Mouse (Mus musculus) erythroblast, embryonic 14.5 days (primary cell): Measurements from ENCODE around the gene Abcg2. TPM values are rescaled to one million over a fixed set of nuclear protein-coding genes. Genes with fewer than 3 reads are reported as not detected.

ENCODE experiments used
- H3K27me3 ChIP-seq: 2 replicates; pipeline ENCODE4 v1.6.1; 2012; ENCODE audit warnings: inconsistent platforms; ENCODE audit not compliant: control insufficient read depth
- H3K36me3 ChIP-seq: 2 replicates; pipeline ENCODE4 v1.6.1; 2012; ENCODE audit warnings: mild to moderate bottlenecking, inconsistent platforms; ENCODE audit not compliant: control insufficient read depth
- H3K4me1 ChIP-seq: 2 replicates; pipeline ENCODE4 v1.6.1; 2012; ENCODE audit warnings: inconsistent platforms; ENCODE audit not compliant: control insufficient read depth
- H3K4me3 ChIP-seq: replicated peaks from 2 replicates; pipeline ENCODE3; 2012; ENCODE audit warnings: moderate library complexity, mild to moderate bottlenecking, inconsistent platforms
- H3K9me3 ChIP-seq: 2 replicates; pipeline ENCODE4 v1.6.1; 2012; ENCODE audit warnings: low read length, inconsistent platforms, mixed read lengths; ENCODE audit not compliant: control insufficient read depth
- GATA1 ChIP-seq: IDR thresholded peaks from 2 replicates; pipeline ENCODE4 v1.6.1; 2012; ENCODE audit warnings: low read length, inconsistent platforms, mixed read lengths
- TAL1 ChIP-seq: IDR thresholded peaks from 3 replicates; pipeline ENCODE4 v1.6.1; 2012; ENCODE audit warnings: low read length, inconsistent platforms, mixed read lengths
- polyA plus RNA-seq: library from polyadenylated mRNA; stranded (reverse); fragments of >175 nt; gene quantifications from 2 replicates; pipeline ENCODE4 v1.2.3, GENCODE M21; 2012

The Abcg2 gene
- polyA plus RNA-seq, 1 experiment, result 6.8 TPM

DNA sequence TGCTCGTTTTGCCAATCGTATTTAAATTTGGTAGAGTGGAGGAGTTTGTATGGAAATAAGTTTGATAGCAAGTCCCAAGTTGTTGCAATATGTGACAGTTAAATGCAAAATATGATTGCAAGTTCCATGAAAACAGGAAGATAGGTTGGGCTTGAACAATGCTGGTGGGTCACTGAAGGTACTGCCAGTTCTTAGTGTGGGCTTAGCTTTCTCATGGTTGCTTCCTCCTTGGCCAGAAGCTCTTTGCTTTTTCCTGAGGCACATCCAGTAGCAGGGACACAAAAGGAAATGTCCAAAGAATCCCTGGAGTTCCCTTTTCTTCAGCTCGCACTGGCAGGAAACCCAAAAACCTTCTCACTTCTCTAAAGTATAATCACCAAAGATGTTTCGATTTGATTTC lies 22.3 kb downstream of the Abcg2 start:
- Histone ChIP-seq H3K27me3 (no peaks in the 10 kb centered on the region), H3K9me3 (0 out of 2 replicates have a peak, but pooled peaks cover 2% of the 10 kb centered on the region), H3K4me3 (no peak overlapping the region), H3K4me1 (peaks cover 21% of the 10 kb centered on the region), H3K36me3 (no peaks in the 10 kb centered on the region)
- TF ChIP-seq GATA1, result no peak
- no peak for TF ChIP-seq TAL1

DNA sequence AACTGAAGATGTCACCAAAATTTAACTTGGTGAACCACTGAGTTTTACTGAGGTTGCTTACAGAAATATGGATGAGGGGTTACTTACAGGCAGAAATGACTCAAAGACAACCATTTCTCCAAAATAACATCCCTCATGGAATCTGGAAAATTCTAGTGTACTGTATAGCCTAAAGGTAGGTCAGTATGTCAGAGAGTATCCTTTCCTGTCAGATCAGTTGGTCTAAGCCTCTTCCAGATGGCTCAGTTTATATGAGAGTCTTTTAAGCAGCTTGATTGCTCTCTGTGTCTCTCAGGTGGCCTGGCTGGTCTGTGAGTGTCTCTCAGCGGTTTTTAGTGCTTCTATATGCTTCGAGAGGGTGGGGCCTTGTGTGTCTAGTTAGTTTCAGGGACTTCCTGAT lies 24.1 kb downstream of the Abcg2 start:
- TF ChIP-seq TAL1 (no peak), GATA1 (no peak)
- Histone ChIP-seq H3K9me3 (0 out of 2 replicates have a peak, but pooled peaks cover 2% of the 10 kb centered on the region), H3K27me3 (no peaks in the 10 kb centered on the region), H3K4me3 (no peak overlapping the region), H3K4me1 (peaks cover 21% of the 10 kb centered on the region), H3K36me3 (no peaks in the 10 kb centered on the region)

DNA sequence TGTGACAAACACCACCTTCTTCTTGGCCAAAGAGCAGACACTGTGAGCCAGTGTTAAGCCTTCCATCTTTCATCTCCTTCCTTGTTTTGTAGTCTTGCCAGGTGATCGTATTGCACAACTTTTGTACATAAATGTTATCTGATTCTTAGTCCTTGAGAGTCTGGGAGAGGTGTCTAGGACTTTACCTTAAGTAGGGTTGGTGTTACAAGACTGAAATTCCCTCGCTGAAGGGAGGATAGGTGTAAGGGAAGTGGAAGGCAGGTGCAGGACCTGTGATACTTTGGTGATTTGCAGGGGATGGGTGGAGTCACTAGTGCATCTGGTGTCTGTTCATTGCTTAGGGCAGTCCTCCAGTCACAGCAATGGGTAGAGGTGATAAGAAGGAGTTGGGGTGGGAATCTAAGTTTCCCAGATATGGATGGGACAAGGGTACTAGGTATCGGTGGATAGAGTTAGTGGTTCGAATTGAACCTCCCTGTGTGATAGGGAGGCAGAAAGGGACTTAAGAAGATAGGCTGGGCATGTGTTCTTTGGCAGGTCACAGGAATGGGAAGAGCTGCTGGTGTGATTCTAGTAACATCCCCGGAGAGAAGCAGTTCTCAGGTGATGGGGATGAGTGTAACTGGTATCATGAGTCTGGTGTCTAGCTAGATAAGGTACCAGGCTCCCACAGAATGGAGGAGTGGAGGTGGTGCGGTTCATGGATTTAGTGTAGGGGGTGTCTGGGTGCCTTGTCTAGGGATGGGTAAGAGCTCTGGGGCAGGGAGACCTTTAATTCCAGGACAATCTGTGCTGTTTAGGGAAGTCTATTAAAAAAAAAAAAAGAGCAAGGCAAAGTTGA lies 25.8 kb downstream of the Abcg2 start:
- H3K9me3 ChIP-seq, result 0 out of 2 replicates have a peak, but pooled peaks cover 2% of the 10 kb centered on the region
- no peaks in the 10 kb centered on the region for H3K36me3 ChIP-seq
- peaks cover 21% of the 10 kb centered on the region for H3K4me1 ChIP-seq
- H3K27me3 ChIP-seq, result no peaks in the 10 kb centered on the region
- TF ChIP-seq TAL1 (peak; percentile 23; the same call in 1 of the 3 replicates), GATA1 (no peak)
- H3K4me3 ChIP-seq, result no peak overlapping the region

GRCm38 (mm10) chr6:58610760-58611654 lies 26.7 kb downstream of the Abcg2 start:
- TF ChIP-seq GATA1 (no peak), TAL1 (no peak)
- no peaks in the 10 kb centered on the region for H3K36me3 ChIP-seq
- H3K4me3 ChIP-seq, result no peak overlapping the region
- 0 out of 2 replicates have a peak, but pooled peaks cover 2% of the 10 kb centered on the region for H3K9me3 ChIP-seq
- no peaks in the 10 kb centered on the region for H3K27me3 ChIP-seq
- H3K4me1 ChIP-seq, result peaks cover 21% of the 10 kb centered on the region

- no peaks in the 10 kb centered on the region for H3K27me3 ChIP-seq
- H3K4me3 ChIP-seq, result no peak overlapping the region
- TF ChIP-seq GATA1, result no peak
- no peak for TF ChIP-seq TAL1
- H3K4me1 ChIP-seq, result no peaks in the 10 kb centered on the region
- no peaks in the 10 kb centered on the region for H3K9me3 ChIP-seq
- no peaks in the 10 kb centered on the region for H3K36me3 ChIP-seq
Measured at GRCm38 (mm10) chr6:58624126-58624525, 39.8 kb downstream of the Abcg2 start.

DNA sequence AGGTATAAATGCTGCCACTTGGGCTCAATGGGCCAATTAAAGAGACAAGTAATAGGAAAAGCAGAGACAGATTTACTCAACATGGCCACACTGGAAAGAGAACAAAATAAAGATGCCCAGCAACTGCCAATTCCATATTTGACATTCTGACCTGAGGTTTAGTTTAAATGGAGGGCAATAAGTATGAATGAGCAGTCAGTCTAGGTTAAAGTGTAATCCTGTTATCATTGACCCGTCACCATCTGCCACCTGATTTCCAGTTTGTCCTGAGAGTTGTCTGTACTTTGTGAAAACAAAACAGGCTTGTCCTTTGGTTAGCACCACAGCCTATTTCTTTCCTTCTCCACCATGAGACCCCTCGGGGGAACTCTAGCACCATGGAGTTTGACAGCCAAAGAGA lies 44.9 kb downstream of the Abcg2 start:
- TF ChIP-seq GATA1, result no peak
- no peak for TF ChIP-seq TAL1

DNA sequence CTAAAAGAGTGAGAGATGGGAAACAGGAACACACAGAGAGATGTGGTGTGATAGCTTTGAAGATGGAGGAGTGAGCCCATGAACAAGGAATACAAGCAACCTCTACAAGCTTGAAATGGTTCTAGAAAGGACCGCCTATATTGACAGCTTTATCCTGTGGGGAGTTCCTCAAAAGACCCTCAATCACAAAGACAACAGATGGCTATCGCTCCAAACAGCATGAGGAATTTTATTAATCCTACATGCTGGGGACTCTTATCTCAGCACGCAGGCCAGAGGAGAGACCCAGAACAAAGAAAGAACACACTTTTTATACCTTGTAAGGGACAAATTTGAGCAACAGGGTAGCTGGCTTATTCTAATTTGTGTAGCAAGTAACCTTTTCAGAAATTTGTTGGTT lies 48.1 kb downstream of the Abcg2 start:
- Histone ChIP-seq H3K4me1 (peaks cover 8% of the 10 kb centered on the region), H3K9me3 (no peaks in the 10 kb centered on the region), H3K4me3 (no peak overlapping the region), H3K27me3 (peaks cover 2% of the 10 kb centered on the region), H3K36me3 (no peaks in the 10 kb centered on the region)
- TF ChIP-seq TAL1 (no peak), GATA1 (no peak)

More for the DNA sequence above, 44.9 kb downstream of the Abcg2 start:
- Histone ChIP-seq H3K4me3 (no peak overlapping the region), H3K27me3 (peaks cover 2% of the 10 kb centered on the region), H3K4me1 (peaks cover 8% of the 10 kb centered on the region), H3K36me3 (no peaks in the 10 kb centered on the region), H3K9me3 (no peaks in the 10 kb centered on the region)

DNA sequence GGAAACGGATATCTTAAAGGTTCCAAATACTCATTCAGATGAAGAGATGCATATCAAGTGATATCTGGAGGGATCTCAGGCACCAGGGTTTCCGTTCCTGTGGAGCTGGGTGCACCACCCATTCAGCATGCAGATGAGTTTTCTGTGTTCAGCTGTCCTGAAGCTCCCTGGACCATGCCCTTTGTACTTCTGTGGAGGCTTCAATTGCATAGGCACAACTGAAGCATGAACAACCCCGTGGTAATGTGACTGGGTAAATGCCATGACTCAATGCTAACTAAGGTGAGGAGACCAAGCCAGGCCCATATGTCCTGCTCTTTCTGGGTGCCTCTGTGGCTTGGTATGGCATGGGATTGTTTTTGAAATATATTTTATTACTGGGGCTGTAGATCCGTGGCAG lies 49.4 kb downstream of the Abcg2 start:
- Histone ChIP-seq H3K36me3 (no peaks in the 10 kb centered on the region), H3K4me1 (peaks cover 18% of the 10 kb centered on the region), H3K9me3 (no peaks in the 10 kb centered on the region), H3K4me3 (no peak overlapping the region), H3K27me3 (peaks cover 2% of the 10 kb centered on the region)
- no peak for TF ChIP-seq GATA1
- TF ChIP-seq TAL1, result no peak

DNA sequence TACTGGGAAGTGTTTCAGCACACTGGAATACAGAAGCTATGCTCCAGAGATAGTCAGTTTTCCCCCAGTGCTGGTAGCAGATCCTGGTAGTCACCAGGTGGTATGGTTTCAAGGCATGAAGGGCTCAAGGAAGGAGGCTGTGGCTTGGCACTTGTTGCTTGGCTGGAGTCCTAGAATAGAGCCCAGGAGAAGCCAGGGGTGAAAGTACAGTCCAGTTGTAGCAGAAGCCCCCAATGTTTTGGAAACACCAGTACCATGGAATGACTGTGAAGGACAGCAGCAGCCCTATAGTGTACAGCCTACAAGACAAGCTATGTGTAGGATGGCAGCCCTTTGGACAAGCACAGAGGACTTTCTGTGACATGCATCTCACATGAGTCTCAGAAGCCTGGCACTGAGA lies 54.2 kb downstream of the Abcg2 start:
- Histone ChIP-seq H3K9me3 (no peaks in the 10 kb centered on the region), H3K27me3 (no peaks in the 10 kb centered on the region), H3K36me3 (peaks cover 18% of the 10 kb centered on the region), H3K4me1 (peaks cover 44% of the 10 kb centered on the region), H3K4me3 (no peak overlapping the region)
- TF ChIP-seq GATA1, result no peak
- TF ChIP-seq TAL1, result no peak
